Comparison of ENCODE assay signal across 29 mouse cellular contexts in the genomic region with DNA sequence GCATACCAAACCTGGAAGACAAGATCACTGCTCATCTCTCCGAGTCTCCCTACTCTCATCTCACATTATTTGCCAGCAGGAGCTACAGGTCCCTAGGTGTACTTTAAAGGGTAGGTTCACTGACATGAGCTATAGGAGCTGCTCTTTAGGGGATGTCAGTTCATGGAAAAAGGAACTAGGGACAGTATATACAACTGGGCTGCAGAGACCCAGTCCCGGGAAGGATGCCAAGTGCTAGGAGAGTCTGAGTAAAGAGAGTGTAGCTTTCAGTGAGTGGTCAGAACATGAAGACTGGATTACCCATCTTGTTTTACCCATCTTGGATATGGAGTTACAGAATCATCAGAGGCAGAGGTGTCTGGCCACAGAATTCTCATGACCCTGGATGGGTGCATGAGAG. TPM values are rescaled to one million over a fixed set of nuclear protein-coding genes. Genes with fewer than 3 reads are reported as not detected.
A peak's percentile ranks its signal among the peaks of the same experiment; 100 is the strongest.
DNase-seq lines count a peak whose midpoint lies in the region; ATAC-seq and TF ChIP-seq lines count a peak whose summit lies in the region.
"Had no signal": no experiment of that assay in that cellular context is flagged by ENCODE, and none has a peak within 500 bp of the region (broad histone marks: within the 10 kb centered on the region; RNA-seq: fewer than 3 reads in every experiment).

No protein-coding gene starts in this region.

- no peak for TF ChIP-seq CTCF in MEL (IDR thresholded peaks at IDR 0.05 in 2 of 3, conservative IDR thresholded peaks at IDR 0.05 in 1 of 3; ENCODE audit: control insufficient read depth in 1 of 3, insufficient read depth in 1 of 3, low read depth in 2 of 3, low read length in 3 of 3, poor library complexity in 1 of 3, severe bottlenecking in 1 of 3)

- DNase-seq in MEL (ENCODE audit: low read depth, low spot score) (peak; percentile 85), NIH3T3 (ENCODE audit: low read depth) (peak; percentile 5)
- no peak for DNase-seq in adrenal gland, postnatal 25 days
- DNase-seq in frontal cortex, adult 2 months (ENCODE audit: extremely low spot score in 1 of 2, low spot score in 1 of 2), result no peak
- DNase-seq: adrenal gland, adult 8-10 months; cerebellum, adult 11 months; cerebellum, adult 2 months; cerebellum, adult 9-11 months; cerebellum, postnatal 25 days; embryo, embryonic 11 days; gastrocnemius, postnatal 10 days; gastrocnemius, postnatal 36 days; heart, postnatal 14 days; kidney, adult 18-20 months had no signal

- no peaks in the 10 kb centered on the region for H3K79me2 ChIP-seq in MEL (ENCODE audit: control insufficient read depth, insufficient read depth, low read length, poor library complexity)

- peaks cover 9% of the 10 kb centered on the region for H3K36me3 ChIP-seq in hindbrain, embryonic 15.5 days
- peaks cover 28% of the 10 kb centered on the region for H3K36me3 ChIP-seq in hindbrain, embryonic 13.5 days
- peaks cover 0 to 36% of the 10 kb centered on the region in 2 experiments; a peak in 2 of 4 replicates for H3K36me3 ChIP-seq in MEL (ENCODE audit: control insufficient read depth in 1 of 2, insufficient read depth in 2 of 2, low read length in 2 of 2)

- no peak for TF ChIP-seq RAD21 in MEL (IDR thresholded peaks at IDR 0.05; ENCODE audit: low read depth, low read length)

- TF ChIP-seq POLR2A in MEL (IDR thresholded peaks at IDR 0.05; ENCODE audit: control insufficient read depth in 1 of 2, insufficient read depth in 1 of 2, low read depth in 1 of 2, low read length in 2 of 2, poor library complexity in 1 of 2), result no peak

- TF ChIP-seq EP300 in MEL (IDR thresholded peaks at IDR 0.05; ENCODE audit: low read depth in 1 of 2, low read length in 2 of 2), result peak in 1 of 2 experiments; percentile 30; a peak in 1 of 4 replicates

- H3K9ac ChIP-seq in hindbrain, embryonic 15.5 days, result no peak overlapping the region
- H3K9ac ChIP-seq in hindbrain, embryonic 13.5 days, result no peak overlapping the region
- H3K9ac ChIP-seq in MEL (ENCODE audit: control insufficient read depth, low read depth, low read length, poor library complexity, severe bottlenecking), result no peak overlapping the region
- H3K9ac ChIP-seq: embryonic facial prominence, embryonic 13.5 days; forebrain, embryonic 12.5 days; forebrain, embryonic 15.5 days; heart, embryonic 15.5 days; hindbrain, embryonic 12.5 days had no signal

- no peak overlapping the region for H3K4me3 ChIP-seq in hindbrain, embryonic 15.5 days
- no peak overlapping the region for H3K4me3 ChIP-seq in hindbrain, embryonic 13.5 days
- no peak overlapping the region for H3K4me3 ChIP-seq in MEL (ENCODE audit: control insufficient read depth in 1 of 2, insufficient read depth in 1 of 2, low read depth in 2 of 2, low read length in 2 of 2)
- H3K4me3 ChIP-seq: embryonic facial prominence, embryonic 10.5 days; embryonic facial prominence, embryonic 13.5 days; erythroblast, embryonic 14.5 days; forebrain, embryonic 12.5 days; forebrain, embryonic 15.5 days; heart, embryonic 15.5 days; hindbrain, embryonic 12.5 days had no signal

- no peaks in the 10 kb centered on the region for H3K27me3 ChIP-seq in hindbrain, embryonic 15.5 days
- H3K27me3 ChIP-seq in hindbrain, embryonic 13.5 days, result no peaks in the 10 kb centered on the region
- no peaks in the 10 kb centered on the region for H3K27me3 ChIP-seq in MEL (ENCODE audit: control insufficient read depth in 1 of 2, insufficient read depth in 2 of 2, low read length in 2 of 2)
- H3K27me3 ChIP-seq: embryonic facial prominence, embryonic 13.5 days; forebrain, embryonic 12.5 days; forebrain, embryonic 15.5 days; heart, embryonic 15.5 days; hindbrain, embryonic 12.5 days had no signal

- ATAC-seq in hindbrain, embryonic 15.5 days (ENCODE audit: low FRiP score, low read depth), result 0 out of 2 replicates have a peak, but pooled peaks have one; percentile 6
- ATAC-seq in hindbrain, embryonic 13.5 days (ENCODE audit: low FRiP score), result no peak
- ATAC-seq: activated CD4-positive, CD25-positive, alpha-beta regulatory T cell, adult 4 months; forebrain, embryonic 15.5 days; hindbrain, postnatal 0 days; inflammation-experienced regulatory T-cells, adult 6 months had no signal

- H3K9me3 ChIP-seq in hindbrain, embryonic 15.5 days, result no peaks in the 10 kb centered on the region
- H3K9me3 ChIP-seq in hindbrain, embryonic 13.5 days, result no peaks in the 10 kb centered on the region
- H3K9me3 ChIP-seq in MEL (replicated peaks; ENCODE audit: insufficient read depth, low read length), result no peaks in the 10 kb centered on the region
- H3K9me3 ChIP-seq: embryonic facial prominence, embryonic 10.5 days; embryonic facial prominence, embryonic 13.5 days; forebrain, embryonic 12.5 days; forebrain, embryonic 15.5 days; heart, embryonic 15.5 days; hindbrain, embryonic 12.5 days had no signal

- 96% methylated on average over 2 of the region's 2 CpGs for WGBS in hindbrain, embryonic 15.5 days
- 97% methylated on average over 2 of the region's 2 CpGs for WGBS in hindbrain, embryonic 13.5 days

- no peak overlapping the region for H3K27ac ChIP-seq in hindbrain, embryonic 15.5 days (replicated peaks)
- H3K27ac ChIP-seq in hindbrain, embryonic 13.5 days, result no peak overlapping the region
- peak overlapping the region; percentile 87 for H3K27ac ChIP-seq in MEL (ENCODE audit: control insufficient read depth, low read depth, low read length)
- H3K27ac ChIP-seq: embryonic facial prominence, embryonic 10.5 days; embryonic facial prominence, embryonic 13.5 days; forebrain, embryonic 12.5 days; forebrain, embryonic 15.5 days; heart, embryonic 15.5 days; hindbrain, embryonic 12.5 days; hindbrain, postnatal 0 days had no signal

- H3K4me1 ChIP-seq in hindbrain, embryonic 15.5 days (replicated peaks), result no peaks in the 10 kb centered on the region
- H3K4me1 ChIP-seq in hindbrain, embryonic 13.5 days (replicated peaks), result no peaks in the 10 kb centered on the region
- peaks cover 16 to 35% of the 10 kb centered on the region in 2 experiments for H3K4me1 ChIP-seq in MEL (ENCODE audit: control insufficient read depth in 1 of 2, insufficient read depth in 2 of 2, low read length in 2 of 2)
- H3K4me1 ChIP-seq: embryonic facial prominence, embryonic 10.5 days; embryonic facial prominence, embryonic 13.5 days; forebrain, embryonic 12.5 days; forebrain, embryonic 15.5 days; hindbrain, embryonic 12.5 days had no signal

- H3K4me2 ChIP-seq in hindbrain, embryonic 15.5 days, result no peak overlapping the region
- H3K4me2 ChIP-seq in hindbrain, embryonic 13.5 days, result no peak overlapping the region
- H3K4me2 ChIP-seq: embryonic facial prominence, embryonic 13.5 days; forebrain, embryonic 12.5 days; forebrain, embryonic 15.5 days; heart, embryonic 11.5 days; heart, embryonic 15.5 days; hindbrain, embryonic 12.5 days had no signal

TF ChIP-seq in MEL, 35 proteins besides CTCF, POLR2A, EP300 and RAD21:
- TF ChIP-seq BHLHE40 (IDR thresholded peaks at IDR 0.05; ENCODE audit: borderline replicate concordance, low read depth, low read length) (no peak), USF2 (IDR thresholded peaks at IDR 0.05; ENCODE audit: borderline replicate concordance in 1 of 2, insufficient read depth in 1 of 2, low read depth in 1 of 2, low read length in 2 of 2) (no peak), MXI1 (IDR thresholded peaks at IDR 0.05; ENCODE audit: low read depth, low read length) (0 out of 2 replicates have a peak, but pooled peaks have one; percentile 15), E2F4 (IDR thresholded peaks at IDR 0.05; ENCODE audit: borderline replicate concordance, low read depth, low read length) (no peak), CHD2 (IDR thresholded peaks at IDR 0.05; ENCODE audit: low read length) (no peak), CHD1 (IDR thresholded peaks at IDR 0.05; ENCODE audit: low read depth, low read length) (no peak), MYC (IDR thresholded peaks at IDR 0.05; ENCODE audit: low read depth, low read length) (no peak), TAL1 (IDR thresholded peaks at IDR 0.05; ENCODE audit: low read length) (no peak), GABPA (IDR thresholded peaks at IDR 0.05; ENCODE audit: low read depth, low read length) (no peak)

RNA-seq across cellular contexts. Expression of a gene that starts 35.0 kb away (rescaled TPM):
- polyA plus RNA-seq in hindbrain, embryonic 15.5 days (2015; fragmentation: Nextera tagmentation; extraction: Ambion mirVana), result 0.37 and 0.51 TPM in 2 replicates
- 0.34 and 0.41 TPM in 2 replicates for polyA plus RNA-seq in hindbrain, embryonic 13.5 days (2015; fragmentation: Nextera tagmentation; extraction: Ambion mirVana)
- 0.35 and 0.46 TPM in 2 replicates for total RNA-seq in MEL (2012; rRNA removed)
- polyA plus RNA-seq in MEL (2012; ENCODE audit: insufficient read depth in 1 of 2, insufficient read length in 2 of 2, low read depth in 1 of 2, low replicate concordance in 2 of 2, missing spikeins in 1 of 2), result under 1 TPM in 1 of 2 experiments, not detected in 1; 0.01 TPM
- not detected in 2 replicates for total RNA-seq in adrenal gland, postnatal 25 days (2021)
- polyA plus RNA-seq in frontal cortex, adult 2 months (2012; rRNA removed), result 0.36 and 0.48 TPM in 2 replicates
- total RNA-seq: adrenal gland, adult 8-10 months; gastrocnemius, adult 18-20 months; gastrocnemius, postnatal 10 days; gastrocnemius, postnatal 36 days; heart, adult 8-10 months; heart, postnatal 14 days had no signal

Comparison
In these comparisons a context has a peak if more than half of its experiments do, and no peak if none do; other contexts are left out.
1. DNase-seq: peak in MEL (single experiment) and NIH3T3 (single experiment); none in adrenal gland, postnatal 25 days (single experiment) and frontal cortex, adult 2 months (0 of 2).